Mouse (Mus musculus): ENCODE results near the gene Trhr2. TPM values are rescaled to one million over a fixed set of nuclear protein-coding genes. Genes with fewer than 3 reads are reported as not detected.

The Trhr2 gene
- polyA plus RNA-seq, 1 experiment from 2014 or later: not detected

DNA sequence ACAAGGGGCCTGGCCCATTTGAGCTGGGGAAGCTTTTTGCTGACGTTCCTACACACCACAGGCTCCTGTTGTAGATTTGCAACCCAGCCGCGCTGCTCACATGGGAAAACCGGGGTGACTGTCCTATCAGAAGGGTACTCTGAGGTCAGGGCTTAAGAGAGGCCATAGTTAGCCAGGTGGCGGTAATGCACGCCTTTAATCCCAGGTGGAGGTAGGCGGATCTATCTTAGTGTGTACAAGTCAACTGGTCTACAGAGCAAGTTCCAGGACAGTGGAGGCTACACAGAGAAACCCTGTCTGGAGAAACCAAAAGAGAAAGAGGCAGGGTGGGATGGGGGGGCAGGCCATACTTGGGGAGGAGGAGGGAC, 40.9 kb downstream of the Trhr2 start:
- 65% methylated on average over 7 of the region's 7 CpGs for WGBS
- H3K9ac ChIP-seq: peak overlapping the region; percentile 32; the same call in 1 of the 2 replicates
- H3K27me3 ChIP-seq (replicated peaks): no peaks in the 10 kb centered on the region
- ATAC-seq (ENCODE audit: insufficient number of reproducible peaks, low FRiP score): no peak
- peak overlapping the region; percentile 84 for H3K27ac ChIP-seq (ENCODE audit: poor library complexity, severe bottlenecking)
- no peak overlapping the region for H3K4me2 ChIP-seq
- H3K9me3 ChIP-seq (replicated peaks): no peaks in the 10 kb centered on the region
- H3K36me3 ChIP-seq: peaks cover 44% of the 10 kb centered on the region
- no peak overlapping the region for H3K4me3 ChIP-seq
- H3K4me1 ChIP-seq (replicated peaks): peaks cover 100% of the 10 kb centered on the region

DNA sequence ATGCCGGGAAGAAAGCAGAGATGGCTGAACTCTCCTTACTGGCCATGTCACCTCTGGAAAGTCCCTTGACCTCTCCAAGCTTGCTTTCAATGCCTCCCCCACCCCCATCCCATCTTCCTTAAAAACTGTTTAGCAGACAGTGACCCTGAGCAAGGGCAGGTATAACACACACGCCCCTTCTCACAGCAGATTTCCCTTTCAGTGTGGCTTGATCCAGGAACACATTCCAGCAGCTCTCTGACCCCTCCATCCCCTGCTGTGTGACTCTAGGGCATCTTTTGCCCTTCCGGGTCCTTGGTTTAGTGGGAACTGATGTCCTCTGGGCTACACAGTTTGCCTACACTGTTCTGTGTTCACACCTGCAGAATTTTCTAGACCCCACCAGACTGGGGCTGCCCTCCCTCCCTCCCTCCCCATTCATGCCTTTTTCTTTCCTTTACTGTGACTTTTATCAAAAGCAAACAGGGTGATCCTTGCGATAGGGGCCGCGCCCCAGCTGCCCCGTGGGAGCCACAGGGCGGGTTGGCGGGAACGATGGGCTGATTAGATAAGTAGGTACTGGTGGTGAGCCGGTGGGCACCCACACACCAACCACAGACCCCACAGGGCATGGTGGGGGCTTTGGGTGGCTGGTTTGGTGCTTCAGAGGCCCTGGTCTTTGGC, 41.4 kb downstream of the Trhr2 start:
- peaks cover 47% of the 10 kb centered on the region for H3K36me3 ChIP-seq
- H3K9me3 ChIP-seq (replicated peaks): no peaks in the 10 kb centered on the region
- H3K27ac ChIP-seq (ENCODE audit: poor library complexity, severe bottlenecking): peak overlapping the region; percentile 84
- H3K4me3 ChIP-seq: no peak overlapping the region
- H3K4me2 ChIP-seq: no peak overlapping the region
- peak overlapping the region; percentile 32; the same call in 1 of the 2 replicates for H3K9ac ChIP-seq
- ATAC-seq (ENCODE audit: insufficient number of reproducible peaks, low FRiP score): no peak
- peaks cover 100% of the 10 kb centered on the region for H3K4me1 ChIP-seq (replicated peaks)
- no peaks in the 10 kb centered on the region for H3K27me3 ChIP-seq (replicated peaks)
- WGBS: 48% methylated on average over 11 of the region's 11 CpGs

DNA sequence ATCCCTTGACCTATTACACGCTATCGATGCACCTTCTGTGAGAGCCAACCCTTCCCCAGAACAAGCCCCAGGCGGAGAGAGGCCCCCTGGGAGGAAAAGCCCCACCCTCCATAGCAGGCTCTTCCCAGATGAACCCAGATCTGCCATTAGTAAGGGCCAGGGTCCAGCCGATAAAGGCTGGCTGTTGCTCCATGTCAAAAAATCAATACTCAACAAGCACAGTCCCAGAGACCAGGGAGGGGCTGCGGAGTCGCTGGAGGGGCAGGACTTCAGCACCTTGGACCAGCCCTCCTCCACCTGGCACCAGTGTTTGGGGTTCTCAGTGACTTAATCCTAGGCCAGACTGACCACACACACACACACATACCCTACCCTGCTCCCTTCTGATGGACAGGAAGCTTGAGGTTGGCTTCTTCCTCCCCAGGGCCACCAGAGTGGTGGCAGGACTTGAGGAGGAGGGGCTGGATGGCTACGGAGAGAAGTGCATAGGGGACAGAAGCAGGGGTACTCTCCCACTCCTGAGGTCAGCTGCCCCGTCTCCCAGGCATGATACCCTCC, 42.5 kb downstream of the Trhr2 start:
- Histone ChIP-seq H3K9ac (peak overlapping the region; percentile 26; the same call in 1 of the 2 replicates), H3K27me3 (replicated peaks) (no peaks in the 10 kb centered on the region), H3K27ac (ENCODE audit: poor library complexity, severe bottlenecking) (peak overlapping the region; percentile 6; the same call in 1 of the 2 replicates), H3K36me3 (peaks cover 52% of the 10 kb centered on the region), H3K4me1 (replicated peaks) (peaks cover 100% of the 10 kb centered on the region), H3K4me2 (no peak overlapping the region), H3K4me3 (no peak overlapping the region), H3K9me3 (replicated peaks) (no peaks in the 10 kb centered on the region)
- 52% methylated on average over 8 of the region's 8 CpGs for WGBS
- ATAC-seq (ENCODE audit: insufficient number of reproducible peaks, low FRiP score): no peak

DNA sequence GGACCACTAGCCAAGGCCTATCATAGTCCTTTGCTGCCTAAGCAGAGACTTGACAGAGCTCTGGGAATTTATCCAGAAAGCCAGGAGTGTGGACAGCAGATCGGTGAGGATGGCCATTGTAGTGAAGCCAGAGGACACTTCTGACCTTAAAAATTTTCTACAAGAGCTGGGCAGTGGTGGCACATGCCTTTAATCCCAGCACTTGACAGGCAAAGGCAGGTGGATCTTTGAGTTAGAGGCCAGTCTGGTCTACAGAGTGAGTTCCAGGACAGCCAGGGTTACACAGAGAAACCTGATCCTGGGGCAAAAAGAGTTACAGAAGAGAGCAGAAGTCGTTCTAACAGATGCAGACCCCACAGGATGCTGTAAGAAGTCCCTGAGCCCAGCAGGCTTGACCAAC, 44.1 kb downstream of the Trhr2 start:
- WGBS: 36% methylated on average over 2 of the region's 2 CpGs
- no peaks in the 10 kb centered on the region for H3K27me3 ChIP-seq (replicated peaks)
- peaks cover 100% of the 10 kb centered on the region for H3K4me1 ChIP-seq (replicated peaks)
- H3K27ac ChIP-seq (ENCODE audit: poor library complexity, severe bottlenecking): peak overlapping the region; percentile 80; the same call in 1 of the 2 replicates
- no peaks in the 10 kb centered on the region for H3K9me3 ChIP-seq (replicated peaks)
- no peak overlapping the region; the same call in 1 of the 2 replicates for H3K9ac ChIP-seq
- H3K36me3 ChIP-seq: peaks cover 59% of the 10 kb centered on the region
- H3K4me3 ChIP-seq: no peak overlapping the region
- ATAC-seq (ENCODE audit: insufficient number of reproducible peaks, low FRiP score): no peak
- H3K4me2 ChIP-seq: no peak overlapping the region

DNA sequence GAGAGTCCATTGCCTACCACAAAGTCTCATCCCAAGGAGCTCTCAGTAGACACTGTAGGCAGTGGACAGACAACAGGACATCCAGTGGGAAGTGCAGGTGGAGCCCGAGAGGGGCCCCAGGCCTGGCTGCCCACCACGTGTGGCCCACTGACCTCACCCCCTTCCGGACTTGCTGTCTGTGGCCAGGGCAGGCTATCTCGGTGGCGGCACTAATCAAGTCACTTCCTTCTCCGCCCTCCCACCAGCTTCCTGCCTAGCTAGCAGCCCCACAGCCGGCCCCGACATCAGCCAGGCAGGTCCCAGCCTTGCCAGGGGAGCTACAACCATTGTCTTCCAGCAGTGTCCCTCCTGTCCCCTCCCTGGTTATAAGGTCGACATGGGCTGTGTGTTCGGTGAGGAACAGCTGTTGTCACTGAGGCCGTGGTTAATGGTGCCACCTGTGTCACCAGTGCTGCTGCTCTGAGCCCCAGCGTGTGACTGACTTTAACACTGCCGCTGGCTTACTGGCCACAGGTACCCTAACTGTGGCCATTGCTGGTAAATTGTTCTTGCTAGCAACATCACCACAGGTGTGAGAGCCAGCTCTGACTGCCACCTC, 45.5 kb downstream of the Trhr2 start:
- Histone ChIP-seq H3K4me1 (replicated peaks) (peaks cover 100% of the 10 kb centered on the region), H3K27me3 (replicated peaks) (no peaks in the 10 kb centered on the region), H3K9ac (no peak overlapping the region; the same call in 1 of the 2 replicates), H3K9me3 (replicated peaks) (no peaks in the 10 kb centered on the region), H3K27ac (ENCODE audit: poor library complexity, severe bottlenecking) (peak overlapping the region; percentile 80), H3K4me2 (peak overlapping the region; percentile 16; the same call in 1 of the 2 replicates), H3K36me3 (peaks cover 67% of the 10 kb centered on the region), H3K4me3 (no peak overlapping the region)
- ATAC-seq (ENCODE audit: insufficient number of reproducible peaks, low FRiP score): peak; percentile 13; the same call in 1 of the 2 replicates
- WGBS: 41% methylated on average over 13 of the region's 13 CpGs

DNA sequence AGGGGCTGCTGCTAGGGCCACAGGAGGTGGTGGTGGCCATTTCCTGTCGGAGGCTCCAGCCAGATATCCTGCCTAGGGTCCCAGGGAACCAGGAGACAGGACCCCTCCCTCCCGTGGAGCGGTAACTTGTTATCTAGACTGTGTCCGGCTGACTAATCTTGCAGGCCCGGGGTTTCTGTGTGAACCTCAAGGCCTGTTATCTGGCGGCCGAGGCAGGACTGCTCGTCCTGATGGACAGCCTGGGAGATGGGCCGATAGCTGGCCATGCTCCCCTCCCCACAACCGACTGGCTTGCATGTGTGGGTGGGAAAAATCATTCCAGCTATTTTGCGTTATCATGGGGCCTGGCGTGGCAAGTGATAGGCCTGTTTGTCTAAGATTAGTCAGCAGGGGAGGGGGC, 47.2 kb downstream of the Trhr2 start:
- no peaks in the 10 kb centered on the region for H3K9me3 ChIP-seq (replicated peaks)
- H3K4me1 ChIP-seq (replicated peaks): peaks cover 100% of the 10 kb centered on the region
- H3K4me3 ChIP-seq: no peak overlapping the region
- peak overlapping the region; percentile 28 for H3K4me2 ChIP-seq
- no peaks in the 10 kb centered on the region for H3K27me3 ChIP-seq (replicated peaks)
- H3K27ac ChIP-seq (ENCODE audit: poor library complexity, severe bottlenecking): peak overlapping the region; percentile 80
- peak; percentile 75 for ATAC-seq (ENCODE audit: insufficient number of reproducible peaks, low FRiP score)
- peaks cover 74% of the 10 kb centered on the region for H3K36me3 ChIP-seq
- WGBS: 5% methylated on average over 12 of the region's 12 CpGs
- peak overlapping the region; percentile 39; the same call in 1 of the 2 replicates for H3K9ac ChIP-seq

DNA sequence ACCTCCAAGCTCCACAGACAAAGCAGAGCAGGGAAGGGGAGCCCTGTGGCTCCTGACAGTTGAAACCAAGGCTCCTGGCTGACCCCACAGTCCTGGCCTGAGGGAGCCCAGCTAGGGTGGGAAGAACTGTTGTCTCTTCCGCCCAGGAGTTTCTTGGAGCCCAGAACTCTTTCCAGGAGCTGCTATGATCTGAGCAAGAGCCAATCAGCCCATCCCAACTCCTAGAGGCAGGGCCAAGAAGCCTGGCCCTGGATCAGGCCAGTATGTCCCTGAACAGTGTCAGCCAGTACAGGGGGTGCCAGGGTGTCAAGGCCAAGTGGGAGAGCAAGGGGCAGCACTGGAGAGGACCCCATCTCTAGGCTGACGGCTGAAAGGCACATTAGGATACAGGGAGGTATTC, 48.0 kb downstream of the Trhr2 start:
- H3K4me2 ChIP-seq: peak overlapping the region; percentile 28
- H3K4me3 ChIP-seq: no peak overlapping the region
- 60% methylated on average over 2 of the region's 2 CpGs for WGBS
- H3K27ac ChIP-seq (ENCODE audit: poor library complexity, severe bottlenecking): peak overlapping the region; percentile 80
- H3K9ac ChIP-seq: peak overlapping the region; percentile 21; the same call in 1 of the 2 replicates
- H3K36me3 ChIP-seq: peaks cover 79% of the 10 kb centered on the region
- H3K27me3 ChIP-seq (replicated peaks): no peaks in the 10 kb centered on the region
- ATAC-seq (ENCODE audit: insufficient number of reproducible peaks, low FRiP score): no peak
- H3K4me1 ChIP-seq (replicated peaks): peaks cover 100% of the 10 kb centered on the region
- no peaks in the 10 kb centered on the region for H3K9me3 ChIP-seq (replicated peaks)

DNA sequence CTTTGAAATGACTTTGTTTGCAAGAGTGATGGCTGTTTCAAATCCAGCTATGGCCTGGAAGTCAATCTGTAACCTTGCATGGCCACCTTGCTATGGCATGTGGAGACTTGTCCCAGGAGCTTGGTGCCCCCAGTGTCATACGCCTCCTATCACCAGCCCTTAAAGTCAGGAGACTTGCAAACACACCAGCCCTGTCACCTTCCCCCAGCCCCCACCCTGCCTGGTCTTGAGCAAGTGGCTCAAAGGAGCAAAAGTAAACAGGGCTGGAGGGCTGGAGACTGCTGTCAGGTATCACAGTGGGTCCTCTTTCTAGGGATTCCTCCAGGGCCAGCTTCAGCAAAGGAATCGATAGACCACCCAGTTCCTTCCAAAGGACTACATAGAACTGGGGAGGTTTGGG, 49.4 kb downstream of the Trhr2 start:
- Histone ChIP-seq H3K9ac (no peak overlapping the region), H3K36me3 (peaks cover 79% of the 10 kb centered on the region), H3K27ac (ENCODE audit: poor library complexity, severe bottlenecking) (peak overlapping the region; percentile 80), H3K27me3 (replicated peaks) (no peaks in the 10 kb centered on the region), H3K4me1 (replicated peaks) (peaks cover 100% of the 10 kb centered on the region), H3K4me3 (no peak overlapping the region), H3K4me2 (no peak overlapping the region), H3K9me3 (replicated peaks) (no peaks in the 10 kb centered on the region)
- WGBS: 81% methylated on average over 2 of the region's 2 CpGs
- no peak for ATAC-seq (ENCODE audit: insufficient number of reproducible peaks, low FRiP score)

DNA sequence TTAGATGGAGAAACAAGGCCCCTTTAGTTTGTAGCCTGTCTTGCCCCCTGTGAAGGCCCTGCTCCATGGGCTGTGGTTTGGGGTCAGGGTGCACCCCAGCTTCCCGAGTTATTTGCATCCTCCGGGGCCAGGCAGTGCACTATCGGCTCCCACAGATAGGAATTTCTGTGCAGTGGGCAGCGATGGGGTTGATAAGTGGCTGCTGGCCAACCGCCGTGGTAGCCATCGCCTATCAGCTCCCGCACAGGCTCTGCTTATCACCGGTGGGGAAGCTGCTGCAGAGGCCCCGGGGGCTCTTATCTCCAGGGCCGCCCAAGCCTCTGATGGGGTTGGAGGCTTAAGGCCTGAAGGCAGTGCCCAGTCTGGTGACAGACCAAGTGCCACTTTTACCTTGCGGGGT, 51.3 kb downstream of the Trhr2 start:
- 4% methylated on average over 12 of the region's 12 CpGs for WGBS

DNA sequence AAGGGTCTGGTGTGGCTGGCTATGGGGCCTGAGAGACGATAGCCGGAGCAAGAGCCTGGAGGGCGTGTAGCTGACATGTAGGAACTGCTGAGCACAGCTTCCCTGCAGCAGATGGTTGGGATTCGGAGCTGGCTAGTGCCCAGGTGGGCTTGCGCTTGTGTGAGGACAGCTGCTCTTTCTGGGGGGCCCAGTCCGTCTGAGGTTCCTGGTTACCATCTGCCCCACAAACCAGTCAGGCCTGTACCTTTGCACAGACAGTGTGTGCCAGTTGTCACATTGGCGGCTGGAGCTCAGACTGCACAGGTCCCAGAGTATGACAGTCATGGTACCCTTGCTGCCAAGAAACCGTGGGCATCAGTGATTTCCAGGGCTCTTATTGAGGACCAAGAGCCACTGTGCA, 52.7 kb downstream of the Trhr2 start:
- H3K4me1 ChIP-seq (replicated peaks): peaks cover 100% of the 10 kb centered on the region
- no peak overlapping the region for H3K4me3 ChIP-seq
- ATAC-seq (ENCODE audit: insufficient number of reproducible peaks, low FRiP score): no peak
- H3K9me3 ChIP-seq (replicated peaks): no peaks in the 10 kb centered on the region
- H3K4me2 ChIP-seq: no peak overlapping the region
- WGBS: 84% methylated on average over 8 of the region's 8 CpGs
- H3K9ac ChIP-seq: 0 out of 2 replicates have a peak overlapping the region, but pooled peaks have one; percentile 35
- H3K36me3 ChIP-seq: peaks cover 71% of the 10 kb centered on the region
- no peaks in the 10 kb centered on the region for H3K27me3 ChIP-seq (replicated peaks)
- no peak overlapping the region for H3K27ac ChIP-seq (ENCODE audit: poor library complexity, severe bottlenecking)

More for the DNA sequence above, 51.3 kb downstream of the Trhr2 start:
- peaks cover 76% of the 10 kb centered on the region for H3K36me3 ChIP-seq
- peak; percentile 79 for ATAC-seq (ENCODE audit: insufficient number of reproducible peaks, low FRiP score)
- H3K4me1 ChIP-seq (replicated peaks): peaks cover 100% of the 10 kb centered on the region
- no peaks in the 10 kb centered on the region for H3K9me3 ChIP-seq (replicated peaks)
- no peaks in the 10 kb centered on the region for H3K27me3 ChIP-seq (replicated peaks)
- H3K4me3 ChIP-seq: no peak overlapping the region
- peak overlapping the region; percentile 32 for H3K4me2 ChIP-seq
- H3K9ac ChIP-seq: peak overlapping the region; percentile 48; the same call in 1 of the 2 replicates
- H3K27ac ChIP-seq (ENCODE audit: poor library complexity, severe bottlenecking): peak overlapping the region; percentile 80
